Mouse (Mus musculus) thymus, postnatal 0 days (tissue): Measurements from ENCODE around the gene Dpf3. TPM values are rescaled to one million over a fixed set of nuclear protein-coding genes. Genes with fewer than 3 reads are reported as not detected.

Experiments used
- DNase-seq: peaks from one replicate; pipeline ENCODE4 v3.0.0-alpha.2; 2015; ENCODE audit warnings: low spot score
- polyA plus RNA-seq: library from polyadenylated mRNA; unstranded; fragments of >200 nt; fragmentation: Nextera tagmentation; extraction: Ambion mirVana; gene quantifications from 2 replicates; pipeline ENCODE4 v1.2.1, GENCODE M21; 2015

Dpf3 gene
- polyA plus RNA-seq, 1 experiment from 2014 or later: 1.1 TPM

GRCm38 (mm10) chr12:83227014-83227413, 260.5 kb downstream of the Dpf3 start:
- no peak for DNase-seq

GRCm38 (mm10) chr12:83220964-83221363, 266.6 kb downstream of the Dpf3 start:
- DNase-seq: no peak

- no peak for DNase-seq
These were observed 273.6 kb downstream of the Dpf3 start for GRCm38 (mm10) chr12:83213879-83214341.

DNA sequence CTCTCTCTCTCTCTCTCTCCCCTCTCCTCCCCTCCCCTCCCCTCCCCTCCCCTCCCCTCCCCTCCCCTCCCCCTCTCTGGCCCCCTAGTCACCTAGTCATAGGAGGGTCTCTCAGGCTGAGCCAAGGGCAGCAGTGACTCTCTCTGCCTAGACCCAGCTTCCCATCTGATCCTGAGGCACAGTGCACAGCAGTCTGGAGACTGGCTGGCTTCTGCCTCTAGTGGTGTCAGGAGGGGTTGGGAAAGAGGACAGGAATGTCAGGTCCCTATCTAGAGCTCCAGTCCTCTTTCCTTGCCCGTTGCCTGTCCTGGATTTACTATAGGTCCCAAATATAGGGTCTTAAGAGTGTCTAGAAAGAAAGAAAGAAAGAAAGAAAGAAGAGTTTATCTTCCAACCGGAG, 275.5 kb downstream of the Dpf3 start:
- no peak for DNase-seq

- DNase-seq: no peak
These were observed 276.2 kb downstream of the Dpf3 start for GRCm38 (mm10) chr12:83211146-83211822.

- no peak for DNase-seq
These were observed 276.8 kb downstream of the Dpf3 start for GRCm38 (mm10) chr12:83210735-83211134.

DNA sequence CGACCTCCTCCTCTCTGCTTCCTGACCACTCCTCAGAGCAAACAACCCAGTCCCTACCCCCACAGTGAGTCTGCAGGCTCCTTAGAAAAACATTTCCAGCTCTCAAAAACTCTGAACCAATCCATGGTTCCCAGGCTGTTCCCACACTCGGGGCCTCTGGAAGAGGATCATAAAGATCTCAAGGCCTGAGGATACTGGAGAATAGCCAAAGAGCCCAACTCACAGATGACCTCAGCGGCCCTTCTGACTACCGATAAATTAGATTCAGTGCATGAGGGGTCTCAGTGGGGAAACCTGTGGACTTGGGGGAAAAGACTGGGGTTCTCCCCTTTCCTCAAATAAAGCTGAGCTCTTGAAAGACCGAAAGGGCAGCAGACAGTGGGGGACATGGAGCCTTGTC, 277.2 kb downstream of the Dpf3 start:
- DNase-seq: no peak

DNA sequence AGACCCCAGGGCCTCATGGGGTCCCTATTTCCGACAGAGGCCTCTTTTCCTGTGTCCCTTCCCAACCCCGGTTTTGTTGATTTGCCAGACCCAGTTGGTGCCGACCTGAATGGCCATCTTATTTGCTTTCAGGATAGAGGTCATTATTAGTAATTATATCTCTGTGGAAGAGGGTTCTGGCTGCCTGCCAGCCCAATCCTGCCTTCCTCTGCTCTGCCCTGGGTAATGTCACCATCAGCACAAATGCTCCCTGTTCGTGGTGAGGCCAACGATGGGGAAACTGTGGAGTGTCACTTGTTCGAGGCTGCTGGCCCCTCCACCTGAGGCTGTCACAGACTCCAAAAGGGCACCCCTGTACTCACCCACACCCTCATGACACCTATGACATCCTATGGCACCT, 278.1 kb downstream of the Dpf3 start:
- DNase-seq: no peak

DNA sequence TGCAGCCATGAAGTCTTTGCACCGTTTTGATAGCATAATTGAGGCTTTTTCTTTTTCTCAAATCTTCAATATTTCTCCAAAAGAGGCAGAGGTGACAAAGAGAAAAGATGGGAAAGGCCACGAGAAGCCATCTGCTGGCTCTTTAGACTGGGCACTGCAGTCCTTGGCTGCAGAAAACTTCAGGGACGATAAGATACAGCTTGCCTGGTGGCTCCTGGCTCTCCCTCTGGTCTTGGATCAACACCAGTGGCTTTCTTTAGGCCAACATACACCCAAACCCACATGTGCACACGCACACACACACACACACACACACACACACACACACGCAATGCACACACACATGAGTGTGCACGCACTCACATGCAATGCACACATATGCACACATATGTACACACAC, 278.7 kb downstream of the Dpf3 start:
- no peak for DNase-seq

- no peak for DNase-seq
These were observed 279.5 kb downstream of the Dpf3 start for GRCm38 (mm10) chr12:83208011-83208410.

DNA sequence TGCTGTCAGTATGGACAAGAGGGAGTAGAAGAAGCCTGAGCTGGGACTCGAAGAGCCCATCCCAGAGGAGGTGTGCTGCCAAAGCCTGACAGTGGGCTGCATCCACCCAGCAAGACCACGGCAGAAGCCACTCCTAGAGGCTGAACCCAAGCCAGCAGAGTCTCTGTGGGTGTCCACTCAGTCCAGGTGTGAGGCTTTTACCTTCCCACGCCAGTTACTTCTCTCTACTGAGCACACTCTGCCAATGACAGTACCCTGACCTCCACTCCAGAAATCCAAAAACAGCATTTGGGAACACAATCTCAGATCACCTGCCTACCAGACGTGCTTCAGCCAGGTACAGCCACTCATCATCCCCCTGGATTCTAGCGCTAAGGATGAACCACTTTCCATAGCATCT, 280.0 kb downstream of the Dpf3 start:
- DNase-seq: no peak

DNA sequence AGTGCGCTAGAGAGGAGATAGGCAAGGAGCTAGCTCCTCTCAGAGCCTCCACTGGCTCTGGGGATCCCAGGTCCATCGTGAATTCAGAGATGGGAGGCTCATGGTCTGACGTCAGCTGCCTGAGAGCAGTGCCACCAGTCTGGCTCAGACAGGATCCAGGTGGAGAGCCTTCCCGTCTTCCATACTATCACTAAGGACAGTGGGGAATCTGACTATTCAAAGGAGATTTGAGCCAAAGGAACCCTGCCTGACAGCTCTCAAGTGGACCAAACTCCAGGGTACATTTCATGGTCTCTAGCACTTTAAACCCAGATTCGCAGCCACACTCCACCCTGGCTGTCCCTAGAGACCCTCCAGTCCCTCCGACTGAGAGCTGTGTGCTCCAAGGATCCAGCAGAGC, 280.6 kb downstream of the Dpf3 start:
- DNase-seq: no peak

DNA sequence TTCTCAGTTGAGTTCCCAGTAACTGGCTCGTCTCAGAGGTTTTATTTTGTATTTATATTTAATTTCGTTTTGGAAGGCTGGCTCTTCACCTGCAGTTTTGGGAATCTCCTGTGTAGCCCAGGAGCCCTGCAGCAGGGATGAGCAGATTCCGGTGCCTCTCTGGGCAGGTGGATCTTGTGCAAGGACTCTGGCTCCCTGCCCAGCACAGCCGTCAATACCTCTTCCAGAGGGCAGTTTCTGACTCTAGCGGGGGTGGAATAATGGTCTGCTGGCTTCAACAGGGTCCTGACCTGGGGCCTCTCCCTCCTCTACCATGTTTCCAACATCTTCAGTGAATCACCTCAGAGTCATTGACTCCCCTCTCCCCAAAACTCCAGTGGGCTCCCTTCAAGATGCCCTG, 283.2 kb downstream of the Dpf3 start:
- DNase-seq: no peak

DNA sequence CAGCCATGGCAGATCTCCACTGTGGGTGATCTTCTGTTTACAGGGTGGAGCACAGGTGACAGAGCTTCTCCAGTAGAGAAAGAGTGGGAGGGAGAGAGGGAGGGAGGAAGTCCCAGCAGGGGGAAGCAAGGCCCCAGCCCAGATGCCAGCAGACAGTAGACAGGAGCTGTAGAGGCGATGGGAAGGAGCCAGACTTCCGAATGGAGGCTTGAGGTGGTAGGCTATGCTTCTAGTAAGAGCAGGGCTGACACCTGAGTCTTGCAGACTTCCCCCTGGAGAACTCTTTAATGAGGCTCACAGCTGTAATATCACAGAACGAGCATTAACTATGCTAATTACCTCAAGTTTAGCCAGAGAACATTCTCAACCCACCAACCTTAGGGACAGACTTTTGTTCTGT, 285.8 kb downstream of the Dpf3 start:
- DNase-seq: no peak

DNA sequence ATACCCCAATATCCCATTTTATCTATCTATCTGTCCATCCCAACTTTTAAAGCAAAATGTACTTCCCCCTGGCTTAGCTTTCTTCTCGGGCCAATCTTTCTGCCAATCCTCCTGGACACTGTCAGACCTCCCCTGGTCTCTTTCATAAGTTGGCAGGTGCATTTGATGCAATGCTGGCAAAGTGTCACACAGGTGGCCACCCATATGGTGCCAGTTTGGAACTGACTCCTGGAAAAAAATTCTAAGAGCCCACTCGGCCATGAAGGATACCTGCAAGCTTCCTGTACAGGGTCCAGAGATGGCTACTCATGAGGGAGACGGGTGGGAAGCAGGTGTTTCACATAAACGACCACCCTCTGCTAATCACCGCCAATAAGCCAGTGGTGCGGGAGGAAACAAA, 307.0 kb downstream of the Dpf3 start:
- DNase-seq: no peak

- no peak for DNase-seq
These were observed 307.7 kb downstream of the Dpf3 start for GRCm38 (mm10) chr12:83179860-83180259.

DNA sequence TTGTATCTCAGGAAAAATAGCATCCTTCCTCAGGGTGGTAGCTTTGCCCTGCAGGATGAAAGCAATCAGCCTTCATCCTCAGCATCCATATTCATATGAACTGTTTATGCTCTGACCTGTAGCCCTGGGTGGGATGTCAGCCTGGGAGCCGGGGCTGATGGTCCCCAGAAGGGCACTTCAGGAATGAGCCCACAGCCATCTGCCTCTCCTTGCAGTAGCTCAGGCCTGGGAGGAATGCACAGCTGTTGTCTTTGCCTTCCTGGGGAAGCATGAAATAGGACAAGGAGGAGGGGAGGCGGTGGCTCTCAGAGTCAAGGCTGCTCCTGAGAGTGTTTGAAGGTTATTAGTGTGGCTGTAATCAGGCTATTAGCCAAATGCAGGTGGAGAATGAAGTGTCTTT, 308.7 kb downstream of the Dpf3 start:
- DNase-seq: no peak

DNA sequence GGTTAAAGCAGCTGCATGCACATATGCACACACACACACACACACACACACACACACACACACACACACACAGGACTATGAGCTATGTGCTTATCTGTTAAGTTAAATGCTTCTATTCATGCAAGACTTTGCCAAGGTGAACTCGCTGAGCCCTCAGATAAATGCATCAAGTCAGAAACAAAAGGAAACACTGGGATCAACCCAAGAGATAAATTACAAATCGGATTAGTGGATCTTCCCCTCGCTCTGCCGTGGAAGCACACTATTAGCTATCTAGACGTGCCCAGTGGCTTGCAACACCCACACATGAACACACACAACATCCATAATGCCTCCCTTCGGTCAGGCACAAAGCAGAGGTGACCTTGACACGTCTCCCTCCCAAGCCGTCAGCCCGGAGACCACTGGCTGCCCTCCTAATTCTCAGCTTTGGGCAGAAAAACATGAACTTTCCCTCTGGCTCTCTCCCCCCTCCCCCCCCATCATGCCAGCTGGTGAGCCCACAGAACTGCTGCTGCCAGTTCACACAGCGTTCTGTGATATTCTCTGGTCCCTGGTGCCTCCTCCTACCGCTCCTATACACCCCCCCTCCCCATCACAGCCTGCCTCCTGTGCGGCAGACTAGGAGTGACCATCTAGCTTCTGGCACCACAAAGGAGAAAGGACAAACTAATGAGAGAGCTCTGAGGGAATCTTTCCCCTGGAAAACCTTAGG, 317.9 kb downstream of the Dpf3 start:
- DNase-seq: no peak

- DNase-seq: no peak
These were observed 319.2 kb downstream of the Dpf3 start for GRCm38 (mm10) chr12:83168310-83168709.

DNA sequence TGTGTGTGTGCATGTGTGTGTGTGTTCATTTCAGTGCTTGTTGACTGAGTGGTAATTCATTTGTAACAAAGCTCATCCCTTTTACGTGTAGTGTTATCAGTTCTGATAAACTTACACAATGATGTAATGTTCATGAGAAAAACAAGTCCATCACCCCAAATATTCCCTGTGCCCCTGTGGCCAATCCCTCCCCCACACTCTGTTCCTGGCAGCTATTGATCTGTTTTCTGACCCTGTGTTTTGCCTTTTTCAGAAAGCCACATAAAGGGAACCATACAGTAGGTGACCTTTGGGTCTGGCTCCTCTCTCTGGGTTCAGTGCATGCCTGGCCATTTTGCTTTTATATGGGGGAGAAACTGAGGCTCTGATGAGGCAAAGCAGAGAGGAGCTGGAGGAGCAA, 322.5 kb downstream of the Dpf3 start:
- no peak for DNase-seq
